18 mouse cellular contexts compared by ENCODE assay signal in genomic region chr7:124083741-124084140, GRCm38 (mm10).
DNase-seq lines count a peak whose midpoint lies in the region; ATAC-seq lines count a peak whose summit lies in the region.
"Had no signal": no experiment of that assay in that cellular context is flagged by ENCODE, and none has a peak within 500 bp of the region (broad histone marks: within the 10 kb centered on the region; RNA-seq: fewer than 3 reads in every experiment).

No protein-coding gene starts in this region.

- ATAC-seq in megakaryocyte-erythroid progenitor cell, adult 5-6 weeks (replicated peaks; ENCODE audit: low FRiP score, low TSS enrichment, poor library complexity, severe bottlenecking), result no peak
- ATAC-seq: activated CD4-positive, CD25-positive, alpha-beta regulatory T cell, adult 4 months; forebrain, embryonic 13.5 days; forebrain, embryonic 15.5 days; forebrain, postnatal 0 days; Patski had no signal

- DNase-seq in ES-CJ7 (ENCODE audit: low read depth, low spot score) (peak; percentile 83), R1 (ENCODE audit: low read depth, low spot score) (peak; percentile 93)
- DNase-seq in thymus, postnatal 4 days, result no peak
- no peak for DNase-seq in kidney, adult 9 months
- DNase-seq: adrenal gland, adult 8-10 months; adrenal gland, postnatal 14 days; adrenal gland, postnatal 36 days; cerebellum, adult 11-12 months; cerebellum, adult 2 months; cerebellum, adult 9-10 months; cerebellum, postnatal 10 days; cerebellum, postnatal 25 days; forebrain, postnatal 0 days had no signal

Comparison
In these comparisons a context has a peak if more than half of its experiments do, and no peak if none do; other contexts are left out.
1. DNase-seq: peak in ES-CJ7 (single experiment) and R1 (single experiment); none in thymus, postnatal 4 days (single experiment) and kidney, adult 9 months (single experiment).